Mouse (Mus musculus) cerebellum, adult 2 months (tissue): ENCODE data around the gene Atf1.

ENCODE experiments used
- CTCF ChIP-seq: fragments of 200-500 bp; IDR thresholded peaks from 2 replicates; pipeline ENCODE4 v1.5.1; 2011; ENCODE audit warnings: low read depth, mild to moderate bottlenecking, control low read depth, low read length, moderate library complexity, borderline replicate concordance; ENCODE audit not compliant: insufficient read depth
- POLR2A ChIP-seq: fragments of 200-500 bp; IDR thresholded peaks from 2 replicates; pipeline ENCODE4 v1.6.1; 2011; ENCODE audit warnings: low read length, control low read depth, borderline replicate concordance; ENCODE audit not compliant: insufficient read depth

- TF ChIP-seq CTCF (no peak), POLR2A (no peak)
These were observed 50.0 kb downstream of the Atf1 start for GRCm38 (mm10) chr15:100277586-100277985.
